Mouse (Mus musculus): ENCODE data around the gene Marveld3.

DNA sequence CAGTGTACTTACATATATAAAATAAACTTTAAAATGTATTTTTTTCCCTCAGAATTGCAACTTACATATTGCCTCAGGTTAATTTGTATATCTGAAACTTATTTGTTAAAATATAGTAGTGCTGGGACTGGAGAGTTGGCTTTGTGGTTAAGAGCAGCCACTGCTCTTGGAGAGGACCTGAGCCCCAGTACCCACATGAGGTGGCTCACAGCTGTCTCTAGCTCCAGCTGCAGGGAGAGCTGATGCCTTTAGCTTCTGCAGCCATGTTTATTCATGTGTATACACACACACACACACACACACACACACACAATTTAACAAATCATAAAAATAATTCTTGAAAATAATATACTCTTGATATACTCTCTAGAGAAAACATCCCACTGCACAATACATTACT, 59.6 kb downstream of the Marveld3 start:
- no peak for TF ChIP-seq CTCF (IDR thresholded peaks at IDR 0.05; ENCODE audit: low read depth)
- TF ChIP-seq EP300 (IDR thresholded peaks at IDR 0.05; ENCODE audit: low read depth): no peak
